Mouse (Mus musculus) forebrain, embryonic 15.5 days (tissue): ENCODE data around the gene Sirt2. TPM values are rescaled to one million over a fixed set of nuclear protein-coding genes. Genes with fewer than 3 reads are reported as not detected.

Experiments
- ATAC-seq: fragments of 200-750 bp; cut with Nextera tagmentation; replicated peaks from 2 replicates; pipeline ENCODE4 v1.8.0; 2017; ENCODE audit warnings: mild to moderate bottlenecking, moderate TSS enrichment, moderate library complexity
- H3K27ac ChIP-seq: fragments of 300-500 bp; sonication (generic); replicated peaks from 2 replicates; pipeline ENCODE4 v1.5.1; 2015; ENCODE audit warnings: mild to moderate bottlenecking, inconsistent platforms
- H3K27me3 ChIP-seq: fragments of 300-500 bp; sonication (generic); 2 replicates; pipeline ENCODE4 v1.6.1; 2015; ENCODE audit warnings: inconsistent platforms
- H3K36me3 ChIP-seq: fragments of 300-500 bp; sonication (generic); 2 replicates; pipeline ENCODE4 v1.6.1; 2015; ENCODE audit warnings: mild to moderate bottlenecking, inconsistent platforms
- H3K4me1 ChIP-seq: fragments of 300-500 bp; sonication (generic); 2 replicates; pipeline ENCODE4 v1.6.1; 2015; ENCODE audit warnings: inconsistent platforms
- H3K4me2 ChIP-seq: fragments of 300-500 bp; sonication (generic); replicated peaks from 2 replicates; pipeline ENCODE4 v1.6.1; 2015; ENCODE audit warnings: mild to moderate bottlenecking, inconsistent platforms
- H3K4me3 ChIP-seq: fragments of 300-500 bp; sonication (generic); 2 replicates; pipeline ENCODE4 v1.5.1; 2015; ENCODE audit warnings: mild to moderate bottlenecking, inconsistent platforms
- H3K9ac ChIP-seq: fragments of 300-500 bp; sonication (generic); replicated peaks from 2 replicates; pipeline ENCODE4 v1.6.1; 2015; ENCODE audit warnings: mild to moderate bottlenecking, inconsistent platforms
- H3K9me3 ChIP-seq: fragments of 300-500 bp; sonication (generic); 2 replicates; pipeline ENCODE4 v1.6.1; 2016; ENCODE audit warnings: inconsistent platforms
- WGBS: fragments of 180-500 bp; shearing (Covaris S2); methylation state at CpG from one replicate; pipeline ENCODE4 v1.1.7; 2015; ENCODE audit warnings: mixed read lengths; 5-methylcytosine and 5-hydroxymethylcytosine counted together
- polyA plus RNA-seq: library from polyadenylated mRNA; unstranded; fragments of >200 nt; fragmentation: Nextera tagmentation; extraction: Ambion mirVana; gene quantifications from 2 replicates; pipeline ENCODE4 v1.2.1, GENCODE M21; 2015

The Sirt2 gene
- polyA plus RNA-seq, 1 experiment from 2014 or later = 105 TPM

DNA sequence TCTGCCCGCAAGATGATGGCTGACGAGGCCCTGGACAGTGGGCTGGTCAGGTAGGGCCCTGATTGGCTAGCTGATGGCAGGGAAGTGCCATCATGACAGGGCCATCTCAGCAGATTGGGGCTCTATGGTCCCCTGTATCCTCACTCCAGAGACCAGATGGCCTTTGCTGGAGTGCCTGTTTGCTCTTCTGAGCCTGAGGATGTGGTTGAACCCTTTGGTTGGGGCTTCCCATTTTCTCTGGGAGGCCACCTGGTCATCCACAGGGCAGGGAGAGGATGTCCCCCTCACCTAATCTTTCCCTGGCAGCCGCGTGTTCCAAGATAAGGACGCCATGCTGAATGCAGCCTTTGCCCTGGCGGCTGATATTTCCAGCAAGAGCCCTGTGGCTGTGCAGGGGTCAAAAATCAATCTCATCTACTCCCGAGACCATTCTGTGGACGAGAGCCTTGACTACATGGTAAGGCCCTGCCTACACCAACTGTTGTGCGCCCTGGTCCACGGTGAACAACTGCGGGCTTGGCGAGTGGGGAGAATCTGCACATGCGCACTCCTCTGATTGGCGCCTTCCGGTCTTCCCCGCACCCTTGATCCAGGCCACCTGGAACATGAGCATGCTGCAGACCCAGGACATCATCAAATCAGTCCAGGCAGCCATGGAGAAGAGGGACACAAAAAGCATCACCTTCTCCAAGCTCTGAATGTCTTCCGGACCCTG lies 65.0 kb downstream of the Sirt2 start:
- no peaks in the 10 kb centered on the region for H3K9me3 ChIP-seq
- H3K4me2 ChIP-seq = no peak overlapping the region
- no peak overlapping the region for H3K9ac ChIP-seq
- peaks cover 12% of the 10 kb centered on the region; the same call in 1 of the 2 replicates for H3K36me3 ChIP-seq
- no peak for ATAC-seq
- WGBS = 94% methylated on average over 17 of the region's 17 CpGs
- no peaks in the 10 kb centered on the region for H3K4me1 ChIP-seq
- no peak overlapping the region for H3K27ac ChIP-seq
- H3K4me3 ChIP-seq = no peak overlapping the region
- H3K27me3 ChIP-seq = no peaks in the 10 kb centered on the region

GRCm38 (mm10) chr7:28832137-28832536 lies 65.6 kb downstream of the Sirt2 start:
- H3K4me3 ChIP-seq = no peak overlapping the region
- no peak overlapping the region for H3K9ac ChIP-seq
- no peaks in the 10 kb centered on the region for H3K9me3 ChIP-seq
- H3K36me3 ChIP-seq = peaks cover 12% of the 10 kb centered on the region; the same call in 1 of the 2 replicates
- no peak overlapping the region for H3K4me2 ChIP-seq
- WGBS = 84% methylated on average over 6 of the region's 6 CpGs
- no peaks in the 10 kb centered on the region for H3K27me3 ChIP-seq
- H3K27ac ChIP-seq = no peak overlapping the region
- ATAC-seq = no peak
- no peaks in the 10 kb centered on the region for H3K4me1 ChIP-seq

DNA sequence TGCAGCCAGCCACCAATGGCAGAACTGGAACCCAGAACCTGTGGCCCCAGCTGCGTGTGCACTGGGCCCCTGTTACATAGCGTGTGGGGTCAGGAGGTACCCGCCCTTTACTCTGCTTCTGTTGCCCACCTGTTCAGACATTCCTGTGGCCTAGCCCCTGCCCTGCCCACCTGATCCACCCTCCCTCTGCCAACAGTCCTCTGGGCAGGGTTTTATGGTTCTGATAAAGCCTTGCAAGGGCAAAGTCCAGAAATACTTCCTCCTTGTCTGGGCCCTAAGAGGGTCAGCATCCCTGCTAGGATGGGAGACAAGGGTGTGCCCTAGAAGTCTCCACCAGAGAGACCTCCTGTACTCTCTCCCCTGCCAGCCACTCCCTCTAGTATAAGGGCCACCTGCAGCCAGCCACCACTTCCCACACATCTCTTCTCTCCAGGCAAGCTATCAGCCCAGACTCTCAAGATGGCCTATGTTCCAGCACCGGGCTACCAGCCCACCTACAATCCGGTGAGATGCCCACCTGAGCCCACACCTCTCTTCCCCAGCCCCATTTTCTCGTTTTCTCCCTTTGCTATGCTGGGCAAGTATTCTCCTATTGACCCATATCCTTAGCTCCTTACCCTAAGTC lies 67.3 kb downstream of the Sirt2 start, which contains the start of gene Lgals4:
Lgals4 (plus strand) TSS at position 132 of the 625 bp plus-strand sequence.
- Histone ChIP-seq H3K36me3 (peaks cover 12% of the 10 kb centered on the region; the same call in 1 of the 2 replicates), H3K27ac (no peak within 1 kb of the TSS), H3K9ac (no peak within 1 kb of the TSS), H3K4me1 (no peaks in the 10 kb centered on the region), H3K9me3 (no peaks in the 10 kb centered on the region), H3K4me3 (no peak within 1 kb of the TSS), H3K4me2 (no peak within 1 kb of the TSS), H3K27me3 (no peaks in the 10 kb centered on the region)
- WGBS = 89% methylated on average over 6 of the region's 6 CpGs
- ATAC-seq = no peak

- Histone ChIP-seq H3K27ac (no peak overlapping the region), H3K9ac (no peak overlapping the region), H3K4me2 (no peak overlapping the region), H3K27me3 (no peaks in the 10 kb centered on the region), H3K4me3 (no peak overlapping the region), H3K36me3 (no peaks in the 10 kb centered on the region), H3K9me3 (no peaks in the 10 kb centered on the region), H3K4me1 (no peaks in the 10 kb centered on the region)
- no peak for ATAC-seq
- 87% methylated on average over 5 of the region's 5 CpGs for WGBS
Observed at GRCm38 (mm10) chr7:28836936-28837335, 70.4 kb downstream of the Sirt2 start.

Other genes starting within 250 kb of the Sirt2 start
- gene Ifnl3, start 243.9 kb upstream of the Sirt2 start, polyA plus RNA-seq = not detected in 2 replicates
- gene Sycn, start 225.8 kb upstream of the Sirt2 start, polyA plus RNA-seq = not detected in 2 replicates
- gene Nccrp1, start 219.5 kb upstream of the Sirt2 start, polyA plus RNA-seq = not detected in 2 replicates
- 24.3 and 25.7 TPM in 2 replicates for gene Samd4b, start 168.6 kb upstream of the Sirt2 start, polyA plus RNA-seq
- 28.9 and 30.0 TPM in 2 replicates for gene Pak4, start 168.6 kb upstream of the Sirt2 start, polyA plus RNA-seq
- gene Acp7, start 135.4 kb upstream of the Sirt2 start, polyA plus RNA-seq = not detected in 2 replicates
- gene Fbxo27, start 73.9 kb upstream of the Sirt2 start, polyA plus RNA-seq = 6.3 TPM in 2 replicates
- 3.3 and 3.8 TPM in 2 replicates for gene Fbxo17, start 49.9 kb upstream of the Sirt2 start, polyA plus RNA-seq
- gene Mrps12, start 24.9 kb upstream of the Sirt2 start, polyA plus RNA-seq = 109 and 113 TPM in 2 replicates
- gene Sars2, start 24.7 kb upstream of the Sirt2 start, polyA plus RNA-seq = 18.5 and 18.6 TPM in 2 replicates
- 0.27 TPM in 1 of 2 replicates, not detected in the other for gene Ccer2, start 10.6 kb upstream of the Sirt2 start, polyA plus RNA-seq
- 59.0 and 62.0 TPM in 2 replicates for gene Nfkbib, start 777 bp downstream of the Sirt2 start, polyA plus RNA-seq
- gene Rinl, start 22.2 kb downstream of the Sirt2 start, polyA plus RNA-seq = 1.8 and 2.5 TPM in 2 replicates
- gene Hnrnpl, start 41.8 kb downstream of the Sirt2 start, polyA plus RNA-seq = 231 and 243 TPM in 2 replicates
- 85.2 and 86.5 TPM in 2 replicates for gene Ech1, start 58.5 kb downstream of the Sirt2 start, polyA plus RNA-seq
- 4.2 and 4.9 TPM in 2 replicates for gene Lgals4, start 67.1 kb downstream of the Sirt2 start, polyA plus RNA-seq
- gene Lgals7, start 97.1 kb downstream of the Sirt2 start, polyA plus RNA-seq = 2.6 and 3.5 TPM in 2 replicates
- gene Capn12, start 114.7 kb downstream of the Sirt2 start, polyA plus RNA-seq = 0.57 and 0.80 TPM in 2 replicates
- 134 TPM in 2 replicates for gene Actn4, start 195.6 kb downstream of the Sirt2 start, polyA plus RNA-seq
- gene Eif3k, start 215.1 kb downstream of the Sirt2 start, polyA plus RNA-seq = 303 and 307 TPM in 2 replicates
- 5.5 and 7.7 TPM in 2 replicates for gene Map4k1, start 215.3 kb downstream of the Sirt2 start, polyA plus RNA-seq